Mouse (Mus musculus): Measurements from ENCODE around the gene Sema3f. TPM values are rescaled to one million over a fixed set of nuclear protein-coding genes. Genes with fewer than 3 reads are reported as not detected.

Gene Sema3f
- total RNA-seq, 2 experiments from 2014 or later, result 19.4 to 22.2 TPM

- no peak for DNase-seq
- intact Hi-C loops (cut with DNase I), result no loop called here
Measured at GRCm38 (mm10) chr9:107716951-107717350, 6.7 kb upstream of the Sema3f start.

DNA sequence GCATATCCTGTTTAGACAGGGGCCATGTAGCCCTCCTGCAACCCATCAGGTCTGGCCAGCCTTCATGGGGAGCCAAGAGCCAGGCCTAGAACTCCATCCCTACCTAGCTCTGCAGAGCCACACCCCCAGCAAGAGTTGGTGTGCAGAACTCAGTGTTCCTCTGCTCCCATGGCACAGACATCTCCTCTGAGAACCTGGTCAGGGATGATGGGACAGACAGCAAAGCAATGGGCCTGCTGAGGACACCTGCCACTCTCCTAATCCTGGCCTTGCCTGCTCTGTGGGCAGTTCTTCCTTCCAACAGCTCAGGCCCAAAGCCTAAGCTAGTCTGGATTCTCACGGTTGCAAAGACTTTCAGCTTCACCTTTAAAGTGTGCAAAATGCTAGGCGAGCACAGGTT is 5.4 kb upstream of the Sema3f start:
- intact Hi-C loops (cut with DNase I), result no loop called here
- no peak for DNase-seq

- peak; percentile 52 to 58 for DNase-seq
- intact Hi-C loops (cut with DNase I), result no loop called here
Measured at GRCm38 (mm10) chr9:107714221-107714952, 4.1 kb upstream of the Sema3f start.

DNA sequence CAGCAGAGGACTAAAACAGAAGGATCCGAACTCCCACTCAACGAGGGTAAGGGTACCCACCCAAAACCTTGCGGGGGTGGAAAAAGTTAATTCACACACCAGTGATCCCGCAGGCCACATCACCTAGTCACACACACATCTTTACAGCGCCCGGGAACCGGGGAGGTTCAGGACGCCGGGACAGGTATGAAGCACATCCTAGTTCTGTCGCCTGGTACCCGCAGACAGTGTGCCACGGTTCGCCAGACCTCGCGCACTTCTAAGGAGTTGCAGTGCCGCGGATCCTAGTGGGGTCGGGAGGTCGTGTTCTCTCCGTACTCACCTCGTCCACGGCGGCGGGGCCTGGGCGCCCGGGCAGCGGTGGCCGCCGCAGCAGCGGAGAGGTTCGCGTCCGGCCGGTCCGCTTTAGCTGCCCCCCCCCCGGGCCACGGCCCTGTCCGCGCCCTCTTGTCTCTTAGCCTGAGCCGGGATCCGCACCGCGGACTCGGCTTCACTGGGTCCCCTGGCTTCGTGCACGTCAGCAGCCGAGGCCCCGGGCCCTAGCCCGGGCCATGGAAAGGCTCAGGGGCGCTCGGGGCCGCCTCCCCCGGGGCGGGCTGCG is 1.1 kb downstream of the Sema3f start:
- intact Hi-C loops (cut with DNase I), result loop anchor here (2.0 kb wide), 1 partner anchor 30 kb away; no protein-coding TSS in a partner anchor
- no peak for DNase-seq

DNA sequence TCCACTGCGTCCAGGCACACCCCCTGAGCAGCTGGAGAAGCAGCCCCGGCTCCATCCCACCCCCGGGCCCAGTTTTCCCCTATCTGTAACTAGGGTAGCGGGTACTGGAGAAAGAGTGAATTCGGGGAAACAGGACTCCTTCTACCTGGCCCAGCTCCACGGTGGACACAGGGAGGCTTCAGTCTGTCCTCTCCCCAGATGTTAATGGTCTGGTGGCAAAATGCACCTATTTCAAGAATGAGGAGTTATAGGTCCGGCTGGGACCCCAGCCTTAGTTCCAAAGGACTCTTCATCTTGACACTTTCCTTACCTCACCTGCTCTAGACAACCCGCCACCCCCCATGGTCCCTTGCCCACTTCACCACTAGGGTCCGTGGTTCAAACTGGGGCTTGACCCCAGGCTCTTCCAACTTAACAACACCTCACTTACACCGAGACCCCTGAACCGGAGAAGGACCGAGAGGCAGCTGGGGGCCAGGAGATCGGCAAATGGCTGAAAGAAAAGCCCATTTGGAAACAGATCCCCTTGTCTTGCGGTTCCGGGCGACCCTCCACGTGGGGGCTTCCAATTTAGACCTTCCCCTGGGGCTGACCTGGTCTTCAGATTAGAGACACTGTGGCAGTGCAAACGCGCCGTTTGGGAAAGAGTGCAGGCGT is 1.7 kb downstream of the Sema3f start:
- DNase-seq, result no peak
- intact Hi-C loops (cut with DNase I), result loop anchor here (2.0 kb wide), 1 partner anchor 30 kb away; no protein-coding TSS in a partner anchor

DNA sequence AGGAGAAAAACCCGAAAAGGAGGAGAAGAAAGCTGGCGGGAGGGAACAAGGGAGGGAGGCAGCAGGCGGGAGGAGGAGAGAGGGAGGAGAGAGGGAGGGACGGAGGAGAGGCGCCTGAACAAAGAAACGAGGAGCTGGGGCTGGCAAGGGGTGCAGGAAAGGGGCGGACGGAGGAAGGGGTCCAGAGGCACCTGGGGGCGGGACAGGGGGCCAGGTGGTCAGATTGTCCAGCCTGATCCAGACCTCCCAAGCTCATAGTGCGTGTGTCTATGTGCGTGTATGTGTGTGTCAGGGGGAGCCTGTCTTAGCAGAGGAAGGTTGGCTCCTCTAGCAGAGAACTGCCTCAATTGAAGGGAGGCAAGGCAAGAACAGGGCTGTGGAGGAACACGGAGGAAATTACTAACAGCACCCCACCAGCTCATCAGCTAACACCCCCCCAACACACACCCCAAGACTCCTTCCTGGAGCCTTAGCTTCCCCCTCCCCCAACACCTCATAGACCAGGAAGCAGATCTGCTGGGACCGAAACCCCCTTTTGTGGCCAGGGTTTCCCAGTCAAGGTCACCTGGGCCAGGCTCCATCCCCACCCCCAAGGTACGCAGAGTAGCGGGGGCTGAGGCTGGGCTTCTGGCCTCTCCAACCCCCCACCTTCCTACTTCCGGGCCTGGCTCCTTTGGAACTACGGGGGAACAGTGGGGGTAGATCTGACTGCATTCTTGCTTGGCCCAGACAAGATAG is 2.4 kb downstream of the Sema3f start:
- intact Hi-C loops (cut with DNase I), result loop anchor here (2.0 kb wide), 2 partner anchors 21 to 31 kb away; no protein-coding TSS in a partner anchor
- DNase-seq, result no peak

DNA sequence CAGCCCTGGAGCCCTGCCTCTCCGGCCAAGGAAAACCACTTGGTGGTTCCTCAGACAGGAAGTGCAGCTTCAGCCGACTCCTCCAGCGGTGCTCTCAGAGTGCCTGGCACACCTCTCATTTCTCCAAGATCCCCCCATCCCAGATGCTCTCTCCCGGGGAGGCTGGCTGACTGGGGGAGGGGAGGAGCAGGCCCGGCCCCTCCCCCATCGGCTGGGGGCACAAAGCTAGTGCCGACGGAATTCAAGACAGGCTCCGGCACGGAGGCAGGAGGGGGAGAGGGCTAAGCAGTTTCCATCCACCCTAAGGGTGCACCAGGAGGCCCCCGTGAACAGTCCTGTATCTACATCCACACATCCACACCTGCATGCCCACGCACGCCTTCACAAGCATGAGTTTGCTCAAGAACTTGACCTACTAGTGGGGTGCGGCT is 3.5 kb downstream of the Sema3f start:
- intact Hi-C loops (cut with DNase I), result loop anchor here (2.0 kb wide), 1 partner anchor 20 kb away; no protein-coding TSS in a partner anchor
- DNase-seq, result no peak

- DNase-seq, result peak in 1 of 2 experiments; percentile 50
- intact Hi-C loops (cut with DNase I), result no loop called here
Measured at GRCm38 (mm10) chr9:107703337-107704122, 6.7 kb downstream of the Sema3f start.

DNA sequence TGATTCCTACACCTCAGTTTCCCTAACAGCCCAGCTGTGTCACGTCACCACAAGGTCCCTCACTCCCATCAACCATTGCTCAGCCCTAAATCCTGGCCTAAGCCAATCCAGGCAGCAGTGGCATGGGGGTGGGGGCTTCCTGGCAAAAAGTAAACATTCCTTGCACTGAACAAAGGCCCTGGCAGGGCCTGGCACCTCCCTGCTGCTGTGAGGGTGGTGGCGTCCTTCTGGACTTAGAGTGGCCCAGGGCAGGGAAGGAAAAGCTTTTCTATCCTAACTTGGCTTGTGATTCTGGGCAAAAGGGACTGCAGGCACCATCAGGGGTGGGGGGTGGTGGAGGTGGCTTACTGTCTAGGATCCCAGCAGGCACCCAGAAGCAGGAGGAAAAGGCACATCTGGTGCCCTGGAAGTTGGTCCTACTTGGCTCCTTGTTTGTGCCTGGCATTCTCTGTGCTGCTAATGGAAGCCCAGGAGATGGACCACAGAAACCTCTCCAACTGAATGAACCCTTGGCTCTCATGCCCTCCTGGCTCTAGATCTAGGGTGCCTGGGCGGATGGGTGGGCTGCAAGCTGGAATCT is 7.6 kb downstream of the Sema3f start:
- DNase-seq, result no peak
- intact Hi-C loops (cut with DNase I), result no loop called here

- intact Hi-C loops (cut with DNase I), result no loop called here
- DNase-seq, result peak; percentile 87
Measured at GRCm38 (mm10) chr9:107701594-107701993, 8.7 kb downstream of the Sema3f start.

GRCm38 (mm10) chr9:107700114-107700571 is 10.1 kb downstream of the Sema3f start:
- intact Hi-C loops (cut with DNase I), result no loop called here
- peak; percentile 45 to 57 for DNase-seq

- DNase-seq, result no peak
- intact Hi-C loops (cut with DNase I), result no loop called here
Measured at GRCm38 (mm10) chr9:107699376-107699980, 10.8 kb downstream of the Sema3f start.

DNA sequence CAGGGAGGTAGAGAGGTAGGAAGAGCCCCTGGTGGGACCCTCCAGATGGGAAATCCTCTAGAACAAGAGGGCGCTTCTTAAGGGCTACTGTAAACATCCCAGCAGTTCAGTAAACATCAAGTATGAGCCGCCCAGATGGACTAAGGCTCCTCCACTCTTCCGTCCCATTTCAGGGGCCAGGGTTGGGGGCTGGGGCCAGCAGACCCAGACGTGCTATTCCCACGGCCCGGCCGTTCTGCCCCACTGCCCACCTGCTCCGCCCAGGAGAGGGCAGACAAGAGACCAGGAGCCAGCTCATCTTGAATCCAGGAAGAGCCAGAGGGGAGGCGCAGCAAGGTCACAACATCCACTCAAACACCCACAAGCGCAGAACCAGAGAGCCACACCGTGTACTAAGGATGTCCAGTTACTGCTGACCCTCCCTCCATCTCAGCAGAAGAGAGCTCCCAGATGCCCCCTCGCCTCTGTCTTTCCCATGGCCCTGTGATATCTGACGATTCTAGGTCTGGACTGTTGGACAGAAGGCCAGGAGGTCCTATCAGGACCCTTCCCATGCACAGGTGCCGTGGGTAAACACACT is 11.6 kb downstream of the Sema3f start:
- DNase-seq, result no peak
- intact Hi-C loops (cut with DNase I), result no loop called here

- intact Hi-C loops (cut with DNase I), result no loop called here
- DNase-seq, result no peak
Measured at GRCm38 (mm10) chr9:107697811-107698521, 12.3 kb downstream of the Sema3f start.

- intact Hi-C loops (cut with DNase I), result no loop called here
- no peak for DNase-seq
Measured at GRCm38 (mm10) chr9:107696845-107697610, 13.2 kb downstream of the Sema3f start.

DNA sequence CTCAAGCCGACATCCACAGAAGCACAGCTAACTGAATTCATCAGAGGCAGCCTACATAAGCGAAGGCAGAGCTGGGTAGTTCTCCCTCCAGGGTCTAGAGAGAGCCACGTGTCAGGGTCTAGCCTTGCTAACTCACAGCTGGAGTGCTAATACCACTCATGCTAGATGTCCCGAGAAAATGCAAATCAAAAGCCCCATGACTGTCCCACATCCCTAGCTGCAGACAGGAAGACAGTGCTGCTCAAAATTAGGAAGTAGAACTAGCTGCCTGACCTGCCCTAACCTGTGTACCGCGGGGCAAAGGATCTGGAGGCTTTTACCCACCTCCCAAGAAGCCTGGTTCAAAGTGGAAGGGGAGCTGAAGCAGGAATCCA is 14.2 kb downstream of the Sema3f start:
- intact Hi-C loops (cut with DNase I), result no loop called here

DNA sequence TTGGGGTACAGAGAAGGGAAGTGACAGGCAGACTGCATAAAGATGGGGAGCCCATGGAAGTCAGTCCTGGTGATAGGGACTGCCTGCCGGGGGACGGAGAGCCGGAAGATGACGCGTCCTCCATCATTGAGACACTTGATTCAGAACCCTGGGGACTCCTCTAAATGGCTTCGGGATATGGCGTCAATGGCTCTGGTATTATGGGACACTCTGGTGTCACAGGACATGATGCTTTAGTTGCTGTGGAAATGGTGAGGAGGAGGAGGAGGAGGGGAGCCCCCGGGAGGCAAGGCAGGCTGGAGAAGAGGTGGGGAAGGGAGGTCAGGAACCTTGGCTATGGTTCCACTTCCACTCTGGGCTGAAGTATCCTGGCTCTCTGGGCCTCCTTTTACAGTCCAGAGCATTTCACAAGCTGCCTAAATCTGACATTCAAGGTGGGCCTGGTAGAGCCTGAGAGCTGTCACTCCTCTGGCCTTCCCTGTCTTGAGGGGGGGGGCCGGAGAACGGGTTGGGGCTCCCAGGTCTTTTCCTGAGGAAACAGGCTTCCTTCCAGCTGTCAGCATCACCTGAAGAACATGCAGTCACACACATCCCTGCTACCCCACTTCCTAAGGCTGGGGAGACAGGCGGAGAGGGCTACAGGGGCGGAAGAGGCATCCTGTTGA is 14.7 kb downstream of the Sema3f start:
- DNase-seq, result no peak
- intact Hi-C loops (cut with DNase I), result no loop called here

More for the DNA sequence above, 14.2 kb downstream of the Sema3f start:
- DNase-seq, result no peak
